Mouse (Mus musculus): ENCODE data around the gene Rpia. TPM values are rescaled to one million over a fixed set of nuclear protein-coding genes. Genes with fewer than 3 reads are reported as not detected.

Gene Rpia
- polyA plus RNA-seq, 1 experiment from 2014 or later, result 2.6 TPM

- Histone ChIP-seq H3K9ac (ENCODE audit: low read length) (no peak overlapping the region), H3K9me3 (ENCODE audit: control insufficient read depth, low read length) (no peaks in the 10 kb centered on the region), H3K27me3 (ENCODE audit: control insufficient read depth, insufficient read depth, low read length) (no peaks in the 10 kb centered on the region), H3K4me1 (replicated peaks; ENCODE audit: control insufficient read depth, insufficient read depth) (no peaks in the 10 kb centered on the region), H3K36me3 (ENCODE audit: control insufficient read depth, insufficient read depth, low read length) (no peaks in the 10 kb centered on the region), H3K4me2 (replicated peaks; ENCODE audit: low read depth) (no peak overlapping the region), H3K27ac (replicated peaks) (no peak overlapping the region), H3K4me3 (ENCODE audit: low read depth, low read length) (no peak overlapping the region)
- 69% methylated on average over 12 of the region's 12 CpGs for WGBS
- ATAC-seq (ENCODE audit: low FRiP score, low TSS enrichment) (no peak), DNase-seq (ENCODE audit: low spot score) (no peak)
- TF ChIP-seq CTCF (IDR thresholded peaks at IDR 0.05; ENCODE audit: low read depth) (no peak), EP300 (optimal IDR thresholded peaks at IDR 0.05) (no peak)
These were observed 75.2 kb downstream of the Rpia start for GRCm38 (mm10) chr6:70716701-70717393.

Other genes with a start within 250 kb of the Rpia start
- gene Eif2ak3, start 52.3 kb upstream of the Rpia start, polyA plus RNA-seq (2015; fragmentation: Nextera tagmentation; extraction: Ambion mirVana), result 6.7 and 7.6 TPM in 2 replicates
- gene Tex37, start 126.7 kb upstream of the Rpia start, polyA plus RNA-seq (2015; fragmentation: Nextera tagmentation; extraction: Ambion mirVana), result not detected in 2 replicates
- gene Foxi3, start 164.3 kb upstream of the Rpia start, polyA plus RNA-seq (2015; fragmentation: Nextera tagmentation; extraction: Ambion mirVana), result not detected in 2 replicates

Data from stomach, postnatal 0 days (tissue).